Mouse (Mus musculus) cerebellum, adult (tissue): Measurements from ENCODE around the gene Pex19.

Experiments
- ATAC-seq: cut with Nextera tagmentation; 2 replicates; pipeline ENCODE4 v1.9.2; 2017; ENCODE audit warnings: mild to moderate bottlenecking, moderate library complexity, mixed read lengths; ENCODE audit not compliant: insufficient number of reproducible peaks, low FRiP score, low TSS enrichment

The Pex19 gene

DNA sequence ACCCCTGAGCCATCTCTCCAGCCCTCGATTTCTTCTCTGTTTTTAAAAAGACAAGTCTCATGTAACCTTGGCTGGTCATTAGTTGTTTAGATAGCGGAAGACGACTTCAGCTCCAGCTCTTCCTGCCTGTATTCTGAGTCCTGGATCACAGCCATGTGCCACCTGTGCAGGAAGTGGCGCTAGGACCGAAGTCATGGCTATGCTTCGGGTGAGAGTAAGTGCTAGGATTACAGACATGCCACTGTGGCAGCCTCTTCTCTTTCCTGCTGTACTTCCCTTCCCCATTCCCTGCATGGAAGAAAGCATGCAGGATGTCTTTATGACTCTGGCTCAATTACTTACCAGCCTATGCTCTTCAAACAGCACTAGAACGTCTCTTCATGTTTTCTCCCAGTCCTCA, 52.5 kb downstream of the Pex19 start:
- ATAC-seq = no peak

DNA sequence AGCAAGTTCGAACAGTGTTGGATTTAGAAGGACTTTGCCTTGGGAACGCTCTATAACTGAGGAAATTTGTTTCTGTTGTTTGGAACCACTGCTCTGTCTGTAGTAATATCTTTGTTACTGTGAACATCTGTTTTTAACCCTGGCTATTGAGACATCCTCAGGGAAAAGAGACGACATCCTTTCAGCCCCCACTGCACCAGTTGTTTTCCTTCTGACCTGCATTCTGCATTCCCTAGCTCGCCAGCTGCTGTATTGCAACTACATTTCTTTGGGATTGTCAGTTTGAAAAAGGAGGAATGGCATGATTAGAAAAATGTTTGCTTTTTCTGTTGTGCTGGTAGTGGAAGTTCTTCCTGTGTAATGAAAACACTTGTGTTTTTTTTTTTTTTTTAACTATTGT, 54.3 kb downstream of the Pex19 start:
- ATAC-seq = no peak

GRCm38 (mm10) chr1:172181777-172182176, 55.2 kb downstream of the Pex19 start:
- ATAC-seq = no peak

GRCm38 (mm10) chr1:172183056-172183455, 56.5 kb downstream of the Pex19 start:
- no peak for ATAC-seq

GRCm38 (mm10) chr1:172183915-172184314, 57.4 kb downstream of the Pex19 start:
- no peak for ATAC-seq
